Mouse (Mus musculus) forebrain, embryonic 16.5 days (tissue): ENCODE data around the gene Cbfa2t3. TPM values are rescaled to one million over a fixed set of nuclear protein-coding genes. Genes with fewer than 3 reads are reported as not detected.

ENCODE experiments used
- ATAC-seq: fragments of 200-750 bp; cut with Nextera tagmentation; 2 replicates; pipeline ENCODE4 v1.8.0; 2017; ENCODE audit warnings: mild to moderate bottlenecking, moderate library complexity
- H3K27ac ChIP-seq: fragments of 300-500 bp; sonication (generic); 2 replicates; pipeline ENCODE4 v1.5.1; 2014; ENCODE audit warnings: low read length, control low read depth
- H3K27me3 ChIP-seq: fragments of 300-500 bp; sonication (generic); replicated peaks from 2 replicates; pipeline ENCODE4 v1.6.1; 2014; ENCODE audit warnings: low read length; ENCODE audit not compliant: control insufficient read depth, insufficient read depth
- H3K36me3 ChIP-seq: fragments of 300-500 bp; sonication (generic); 2 replicates; pipeline ENCODE4 v1.6.1; 2014; ENCODE audit not compliant: control insufficient read depth, insufficient read depth
- H3K4me1 ChIP-seq: fragments of 300-500 bp; sonication (generic); replicated peaks from 2 replicates; pipeline ENCODE4 v1.6.1; 2014; ENCODE audit warnings: low read length; ENCODE audit not compliant: control insufficient read depth, insufficient read depth
- H3K4me2 ChIP-seq: fragments of 300-500 bp; sonication (generic); 2 replicates; pipeline ENCODE4 v1.6.1; 2014; ENCODE audit warnings: mild to moderate bottlenecking, low read length, control low read depth
- H3K4me3 ChIP-seq: fragments of 300-500 bp; sonication (generic); replicated peaks from 2 replicates; pipeline ENCODE4 v1.5.1; 2014; ENCODE audit warnings: mild to moderate bottlenecking, low read length, control low read depth
- H3K9ac ChIP-seq: fragments of 300-500 bp; sonication (generic); replicated peaks from 2 replicates; pipeline ENCODE4 v1.6.1; 2014; ENCODE audit warnings: low read depth, low read length, control low read depth
- H3K9me3 ChIP-seq: fragments of 300-500 bp; sonication (generic); 2 replicates; pipeline ENCODE4 v1.6.1; 2016; ENCODE audit warnings: low read length; ENCODE audit not compliant: control insufficient read depth
- WGBS: fragments of 180-500 bp; shearing (Covaris S2); extraction: QIAGEN DNeasy Blood & Tissue Kit; methylation state at CpG from one replicate; pipeline ENCODE4 v1.1.7; 2014; 5-methylcytosine and 5-hydroxymethylcytosine counted together
- polyA plus RNA-seq: library from polyadenylated mRNA; unstranded; fragments of >200 nt; fragmentation: Nextera tagmentation; extraction: Ambion mirVana; gene quantifications from 2 replicates; pipeline ENCODE4 v1.2.1, GENCODE M21; 2015

The Cbfa2t3 gene
- polyA plus RNA-seq, 1 experiment from 2014 or later, result 13.8 TPM

DNA sequence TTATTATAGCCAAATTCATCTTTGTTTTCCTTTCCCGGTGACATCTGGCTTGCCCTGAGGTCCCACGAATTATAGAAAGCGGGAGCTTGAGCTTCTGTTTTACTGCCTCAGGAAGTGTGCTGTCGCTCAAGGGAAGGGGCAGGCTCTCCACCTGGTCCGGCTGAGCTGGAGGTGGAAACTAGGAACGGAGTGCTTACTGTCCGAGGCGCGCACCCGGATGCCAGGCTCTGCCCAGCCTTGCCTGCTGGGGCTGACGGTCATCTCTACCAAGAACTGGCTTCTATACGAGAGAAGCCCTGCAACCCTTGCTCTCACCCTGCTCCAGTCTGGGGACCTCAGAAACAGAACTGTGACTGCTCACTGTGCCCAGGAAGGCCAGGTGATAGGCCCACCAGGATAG lies 24.9 kb downstream of the Cbfa2t3 start:
- no peak overlapping the region for H3K4me2 ChIP-seq
- 86% methylated on average over 12 of the region's 12 CpGs for WGBS

DNA sequence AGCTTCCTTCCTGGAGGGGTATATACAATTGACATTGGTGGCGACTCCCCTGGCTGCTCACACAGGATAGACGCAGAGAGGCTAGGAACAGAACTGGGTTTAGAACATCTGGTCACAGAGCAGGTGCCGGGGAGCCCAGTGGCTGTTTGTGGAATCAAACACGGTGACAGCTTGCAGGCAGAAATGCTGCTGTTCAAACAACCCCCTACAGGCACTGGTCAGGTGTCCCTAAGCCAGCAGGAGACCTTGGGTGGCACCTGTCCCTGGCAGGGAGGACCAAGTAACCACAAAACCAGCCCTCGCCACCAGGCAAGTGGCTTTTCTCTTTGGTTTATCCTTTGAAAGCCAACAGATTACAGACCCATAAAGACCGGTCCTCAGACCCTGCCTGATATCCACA lies 27.0 kb downstream of the Cbfa2t3 start:
- Histone ChIP-seq H3K27me3 (peaks cover 6% of the 10 kb centered on the region; the same call in 1 of the 2 replicates), H3K27ac (no peak overlapping the region), H3K9me3 (no peaks in the 10 kb centered on the region), H3K4me1 (peaks cover 43% of the 10 kb centered on the region), H3K9ac (no peak overlapping the region), H3K4me2 (no peak overlapping the region), H3K4me3 (no peak overlapping the region), H3K36me3 (no peaks in the 10 kb centered on the region)
- 74% methylated on average over 6 of the region's 6 CpGs for WGBS
- no peak for ATAC-seq

More for the DNA sequence above, 24.9 kb downstream of the Cbfa2t3 start:
- peaks cover 43% of the 10 kb centered on the region for H3K4me1 ChIP-seq
- no peak overlapping the region for H3K4me3 ChIP-seq
- ATAC-seq, result no peak
- no peak overlapping the region for H3K27ac ChIP-seq
- no peaks in the 10 kb centered on the region for H3K36me3 ChIP-seq
- peaks cover 6% of the 10 kb centered on the region; the same call in 1 of the 2 replicates for H3K27me3 ChIP-seq
- H3K9ac ChIP-seq, result no peak overlapping the region
- H3K9me3 ChIP-seq, result no peaks in the 10 kb centered on the region

DNA sequence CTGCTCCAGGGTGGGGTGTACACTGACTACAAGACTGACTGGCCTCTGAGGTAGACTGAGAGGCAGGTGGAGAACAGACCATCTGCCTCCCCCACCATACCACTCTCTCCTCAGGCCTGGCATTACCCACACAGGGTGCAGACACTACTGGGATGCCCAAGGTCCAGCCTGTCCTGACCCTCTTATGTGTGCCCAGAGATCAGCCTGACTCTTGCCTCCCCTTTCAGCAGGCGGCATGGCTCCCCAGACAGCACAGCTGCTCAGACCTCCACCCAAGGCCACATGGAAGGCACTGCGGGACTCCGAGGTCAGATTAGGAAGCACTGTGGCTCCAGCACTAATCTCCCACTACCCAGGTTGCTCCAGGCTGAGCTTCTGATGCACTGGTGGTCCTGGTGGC lies 28.2 kb downstream of the Cbfa2t3 start:
- H3K4me3 ChIP-seq, result no peak overlapping the region
- H3K4me2 ChIP-seq, result no peak overlapping the region
- no peaks in the 10 kb centered on the region for H3K36me3 ChIP-seq
- H3K9ac ChIP-seq, result no peak overlapping the region
- H3K27me3 ChIP-seq, result peaks cover 6% of the 10 kb centered on the region; the same call in 1 of the 2 replicates
- ATAC-seq, result no peak
- 40% methylated on average over 3 of the region's 3 CpGs for WGBS
- peaks cover 43% of the 10 kb centered on the region for H3K4me1 ChIP-seq
- no peak overlapping the region for H3K27ac ChIP-seq
- H3K9me3 ChIP-seq, result no peaks in the 10 kb centered on the region

DNA sequence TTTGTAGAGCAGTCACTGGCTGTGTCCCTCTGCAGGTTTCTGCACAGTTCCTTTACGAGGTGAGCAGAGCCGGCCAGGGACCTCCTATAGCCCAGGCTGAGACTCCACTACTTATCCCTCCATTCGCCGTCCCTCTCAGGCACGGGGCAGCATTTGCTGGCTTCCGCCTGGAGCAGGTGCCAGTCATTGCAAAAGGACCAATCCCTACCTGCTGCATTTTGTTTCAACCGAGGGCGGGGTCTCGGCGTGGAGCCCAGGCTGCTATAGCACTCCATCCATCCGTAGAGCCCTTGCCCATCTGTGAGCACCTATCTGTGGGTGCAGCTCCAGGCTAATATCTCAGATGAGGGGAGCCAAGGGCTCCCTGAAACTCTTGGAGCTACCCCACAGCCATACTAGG lies 28.9 kb downstream of the Cbfa2t3 start:
- Histone ChIP-seq H3K36me3 (no peaks in the 10 kb centered on the region), H3K27ac (no peak overlapping the region), H3K4me1 (peaks cover 43% of the 10 kb centered on the region), H3K27me3 (peaks cover 6% of the 10 kb centered on the region; the same call in 1 of the 2 replicates), H3K9ac (no peak overlapping the region), H3K4me2 (no peak overlapping the region), H3K4me3 (no peak overlapping the region), H3K9me3 (no peaks in the 10 kb centered on the region)
- no peak for ATAC-seq
- 17% methylated on average over 11 of the region's 11 CpGs for WGBS

DNA sequence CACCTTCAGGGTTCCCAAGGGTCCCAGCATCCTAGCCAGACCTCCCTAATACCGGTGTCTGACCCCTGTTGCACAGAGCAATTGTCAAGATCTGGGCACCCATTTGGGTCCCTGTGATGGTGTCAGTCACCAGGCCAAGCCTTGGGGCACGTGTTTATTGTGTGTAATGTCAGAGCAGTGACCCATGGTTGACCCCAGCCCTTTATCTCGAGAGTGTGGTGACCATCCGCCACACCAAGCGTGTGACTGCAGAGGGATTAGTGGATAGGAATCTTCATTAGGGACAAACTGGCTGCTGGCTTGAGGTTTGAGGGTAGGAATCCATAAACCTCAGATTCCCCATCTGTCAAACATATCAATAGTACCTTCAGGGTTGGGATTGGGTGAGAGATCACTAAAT lies 29.5 kb downstream of the Cbfa2t3 start:
- no peak for ATAC-seq
- no peaks in the 10 kb centered on the region for H3K36me3 ChIP-seq
- peaks cover 49% of the 10 kb centered on the region for H3K4me1 ChIP-seq
- H3K27ac ChIP-seq, result no peak overlapping the region
- H3K4me2 ChIP-seq, result no peak overlapping the region
- H3K27me3 ChIP-seq, result peaks cover 6% of the 10 kb centered on the region; the same call in 1 of the 2 replicates
- no peak overlapping the region for H3K4me3 ChIP-seq
- WGBS, result 15% methylated on average over 5 of the region's 5 CpGs
- H3K9me3 ChIP-seq, result no peaks in the 10 kb centered on the region
- H3K9ac ChIP-seq, result no peak overlapping the region

DNA sequence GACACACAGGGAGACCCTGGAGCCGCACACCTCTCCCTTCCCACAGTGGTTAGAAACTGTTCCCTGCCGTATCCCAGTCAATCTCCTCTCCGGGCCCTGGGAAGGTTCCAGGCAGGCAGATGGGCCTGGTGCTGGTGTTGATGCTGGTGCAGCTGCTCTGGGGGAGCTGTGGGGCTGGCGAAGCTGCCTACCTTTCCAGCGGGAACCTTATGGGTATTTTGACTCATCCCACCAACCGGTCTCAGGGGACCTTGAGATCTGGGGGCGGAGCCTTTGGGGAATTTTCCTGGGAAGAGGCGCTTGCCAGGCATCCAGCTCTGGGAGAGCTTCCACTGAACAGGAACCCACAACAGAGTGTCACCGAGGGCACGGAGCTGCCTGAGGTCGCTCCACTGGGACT lies 31.1 kb downstream of the Cbfa2t3 start:
- no peaks in the 10 kb centered on the region for H3K36me3 ChIP-seq
- H3K4me3 ChIP-seq, result no peak overlapping the region
- peaks cover 57% of the 10 kb centered on the region for H3K4me1 ChIP-seq
- no peaks in the 10 kb centered on the region for H3K9me3 ChIP-seq
- peaks cover 6% of the 10 kb centered on the region; the same call in 1 of the 2 replicates for H3K27me3 ChIP-seq
- no peak overlapping the region for H3K9ac ChIP-seq
- H3K4me2 ChIP-seq, result no peak overlapping the region
- WGBS, result 51% methylated on average over 11 of the region's 11 CpGs
- no peak overlapping the region for H3K27ac ChIP-seq
- ATAC-seq, result no peak

DNA sequence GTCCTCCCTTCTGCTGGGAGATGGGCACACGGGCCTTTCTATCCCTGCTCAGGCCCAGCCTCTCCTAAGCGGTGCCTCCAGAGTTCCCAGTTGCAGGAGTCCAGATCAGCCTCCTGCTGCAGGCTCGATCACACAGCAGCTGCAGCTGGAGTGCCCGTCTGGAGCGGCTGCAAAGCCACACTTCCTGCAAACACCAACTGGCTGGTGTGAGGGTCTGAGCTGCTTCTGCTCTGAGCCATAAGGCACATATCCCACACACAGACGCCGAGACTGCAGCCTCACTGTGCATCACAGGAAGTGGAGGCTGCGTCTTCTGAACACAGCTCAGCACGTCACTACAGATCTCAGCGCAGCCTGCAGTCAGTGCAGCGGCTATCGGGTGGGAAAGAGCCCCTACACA lies 32.1 kb downstream of the Cbfa2t3 start:
- no peak for ATAC-seq
- peaks cover 57% of the 10 kb centered on the region for H3K4me1 ChIP-seq

DNA sequence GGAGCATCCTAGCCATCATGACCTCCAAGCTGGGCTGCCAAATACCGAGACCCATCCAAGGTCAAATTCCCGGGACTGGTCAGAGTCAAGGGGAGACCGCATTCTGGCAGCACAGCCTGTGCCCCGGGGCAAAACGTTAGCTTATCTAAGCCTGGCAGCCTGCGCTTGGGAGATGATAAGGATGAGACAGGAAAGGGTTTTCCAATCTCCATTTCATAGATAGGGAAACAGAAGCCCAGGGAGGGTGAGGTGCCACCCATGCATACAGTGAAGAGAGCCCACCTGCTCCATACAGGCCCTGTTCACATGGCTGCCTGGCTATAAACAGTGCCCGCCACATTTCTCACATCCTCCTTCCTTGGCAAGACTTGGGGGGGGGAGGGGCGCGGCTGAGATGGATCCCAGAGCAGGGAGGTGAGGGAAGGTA lies 32.6 kb downstream of the Cbfa2t3 start:
- peaks cover 61% of the 10 kb centered on the region for H3K4me1 ChIP-seq
- ATAC-seq, result no peak

More for the DNA sequence above, 32.1 kb downstream of the Cbfa2t3 start:
- Histone ChIP-seq H3K4me3 (no peak overlapping the region), H3K9ac (no peak overlapping the region), H3K36me3 (no peaks in the 10 kb centered on the region), H3K4me2 (no peak overlapping the region), H3K27me3 (peaks cover 3% of the 10 kb centered on the region; the same call in 1 of the 2 replicates), H3K27ac (no peak overlapping the region), H3K9me3 (no peaks in the 10 kb centered on the region)
- 47% methylated on average over 12 of the region's 12 CpGs for WGBS

DNA sequence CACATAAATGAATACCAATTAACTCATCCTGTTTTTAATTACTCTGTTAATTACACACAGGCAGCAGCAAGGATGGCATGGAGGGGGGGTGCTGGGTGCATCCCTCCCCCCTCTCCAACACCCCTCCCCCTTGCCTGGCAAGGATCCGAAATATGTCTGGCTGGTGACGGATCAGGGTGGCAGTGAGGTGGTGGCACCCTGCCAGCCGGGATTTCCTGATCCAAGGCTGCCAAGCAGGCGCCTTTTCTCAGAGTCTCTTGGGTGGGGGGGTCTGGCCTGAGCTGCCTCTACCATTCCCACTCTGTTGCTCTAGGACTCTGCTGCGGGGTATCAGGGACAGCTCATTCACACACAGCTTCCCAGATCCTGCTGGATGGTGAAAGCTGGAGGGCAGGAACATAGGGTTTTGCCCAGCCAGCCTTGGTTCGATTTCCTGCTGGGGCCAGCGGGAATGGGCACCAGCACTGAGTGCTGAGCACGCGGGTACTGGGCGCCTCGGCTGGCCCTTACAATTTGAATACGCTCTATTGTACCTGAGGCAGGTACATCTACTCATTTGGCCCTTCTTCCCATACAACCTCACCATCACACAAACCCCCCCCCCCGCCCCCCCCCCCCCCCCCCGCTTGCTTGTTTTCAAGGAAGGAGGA lies 33.1 kb downstream of the Cbfa2t3 start:
- Histone ChIP-seq H3K36me3 (no peaks in the 10 kb centered on the region), H3K4me1 (peaks cover 65% of the 10 kb centered on the region), H3K27me3 (no peaks in the 10 kb centered on the region), H3K27ac (peak overlapping the region; percentile 80), H3K9ac (0 out of 2 replicates have a peak overlapping the region, but pooled peaks have one; percentile 10), H3K9me3 (no peaks in the 10 kb centered on the region), H3K4me2 (peak overlapping the region; percentile 28), H3K4me3 (no peak overlapping the region)
- peak; percentile 83 for ATAC-seq
- WGBS, result 21% methylated on average over 12 of the region's 14 CpGs

More for the DNA sequence above, 32.6 kb downstream of the Cbfa2t3 start:
- no peak overlapping the region for H3K27ac ChIP-seq
- no peaks in the 10 kb centered on the region for H3K36me3 ChIP-seq
- 45% methylated on average over 9 of the region's 9 CpGs for WGBS
- H3K4me2 ChIP-seq, result peak overlapping the region; percentile 16; the same call in 1 of the 2 replicates
- H3K9ac ChIP-seq, result no peak overlapping the region
- no peaks in the 10 kb centered on the region for H3K9me3 ChIP-seq
- no peaks in the 10 kb centered on the region for H3K27me3 ChIP-seq
- no peak overlapping the region for H3K4me3 ChIP-seq
